Mouse (Mus musculus): Measurements from ENCODE around the gene Srcap. TPM values are rescaled to one million over a fixed set of nuclear protein-coding genes. Genes with fewer than 3 reads are reported as not detected.
"Not testable (repeated sequence)": the region's sequence is repeated elsewhere in the genome, so short reads cannot be mapped to it uniquely, and the experiment has no call there.

Gene Srcap
- polyA plus RNA-seq, 1 experiment, result 32.2 TPM

- DNase-seq, result peak; percentile 93 to 96
- Histone ChIP-seq H3K4me3 (replicated peaks; ENCODE audit: insufficient read depth, low read depth, low read length) (peak within 1 kb of the TSS; percentile 79), H3K27me3 (ENCODE audit: control insufficient read depth, insufficient read depth, low read length) (no peaks in the 10 kb centered on the region), H3K27ac (ENCODE audit: insufficient read depth, low read length) (peak within 1 kb of the TSS; percentile 92), H3K4me1 (ENCODE audit: control insufficient read depth, insufficient read depth, low read length) (peaks cover 8% of the 10 kb centered on the region; the same call in 1 of the 2 replicates)
- TF ChIP-seq CTCF (IDR thresholded peaks at IDR 0.05; ENCODE audit: borderline replicate concordance, insufficient read depth, low read depth, low read length) (no peak), POLR2A (IDR thresholded peaks at IDR 0.05; ENCODE audit: borderline replicate concordance, insufficient read depth, low read length) (peak; percentile 28; the same call in 1 of the 2 replicates)
- WGBS, result under 1% methylated on average over 62 of the region's 62 CpGs
Measured at GRCm38 (mm10) chr7:127478635-127479317, 33.0 kb upstream of the Srcap start, which contains the start of gene Fbrs. Fbrs (plus strand) TSS chr7:127479199.

DNA sequence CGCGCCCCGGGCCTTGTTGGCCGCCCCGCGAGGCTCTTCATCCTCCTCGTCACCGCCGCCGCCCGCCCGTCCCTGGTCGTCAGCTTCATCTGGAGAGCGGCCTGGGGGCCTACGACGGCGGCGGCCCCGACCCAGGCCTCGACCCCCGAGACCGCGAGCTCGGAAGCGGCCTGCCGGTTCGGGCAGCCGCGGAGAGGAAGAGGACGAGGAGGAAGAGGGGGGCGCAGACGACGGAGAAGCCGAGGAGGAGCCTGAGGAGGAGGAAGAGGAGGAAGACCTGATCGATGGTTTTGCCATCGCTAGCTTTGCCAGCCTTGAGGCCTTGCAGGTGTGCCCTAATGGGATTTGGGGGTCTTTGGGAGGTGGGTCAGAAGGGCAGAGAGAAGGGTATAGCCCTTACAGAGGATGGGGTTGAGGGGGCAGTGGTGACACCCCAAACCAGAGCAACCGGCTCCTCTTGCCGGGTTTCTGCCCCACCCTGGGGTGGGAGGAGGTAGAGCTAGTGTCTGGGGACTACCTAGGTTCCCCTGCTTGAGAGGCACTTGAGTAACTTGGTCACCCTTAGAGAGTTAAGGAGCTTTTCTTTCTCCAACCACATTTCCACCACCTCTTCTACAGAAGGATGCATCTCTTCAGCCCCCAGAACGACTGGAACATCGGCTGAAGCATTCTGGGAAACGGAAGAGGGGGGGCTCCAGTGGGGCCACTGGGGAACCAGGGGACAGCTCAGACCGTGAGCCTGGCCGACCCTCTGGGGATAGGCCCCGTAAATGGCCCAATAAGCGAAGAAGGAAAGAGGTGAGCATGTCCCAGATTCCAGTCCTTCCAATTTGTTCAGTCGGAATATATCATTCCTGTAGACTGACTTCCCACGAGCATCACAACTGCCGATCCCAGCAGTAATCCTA, 32.2 kb upstream of the Srcap start:
- TF ChIP-seq CTCF (IDR thresholded peaks at IDR 0.05; ENCODE audit: borderline replicate concordance, insufficient read depth, low read depth, low read length), result no peak
- TF ChIP-seq POLR2A (IDR thresholded peaks at IDR 0.05; ENCODE audit: borderline replicate concordance, insufficient read depth, low read length), result 0 out of 2 replicates have a peak, but pooled peaks have one; percentile 9
- peak; percentile 31 to 54 for DNase-seq
- Histone ChIP-seq H3K27ac (ENCODE audit: insufficient read depth, low read length) (peak overlapping the region; percentile 92), H3K4me3 (replicated peaks; ENCODE audit: insufficient read depth, low read depth, low read length) (peak overlapping the region; percentile 79), H3K27me3 (ENCODE audit: control insufficient read depth, insufficient read depth, low read length) (no peaks in the 10 kb centered on the region), H3K4me1 (ENCODE audit: control insufficient read depth, insufficient read depth, low read length) (peaks cover 14% of the 10 kb centered on the region)
- 1% methylated on average over 47 of the region's 48 CpGs for WGBS

DNA sequence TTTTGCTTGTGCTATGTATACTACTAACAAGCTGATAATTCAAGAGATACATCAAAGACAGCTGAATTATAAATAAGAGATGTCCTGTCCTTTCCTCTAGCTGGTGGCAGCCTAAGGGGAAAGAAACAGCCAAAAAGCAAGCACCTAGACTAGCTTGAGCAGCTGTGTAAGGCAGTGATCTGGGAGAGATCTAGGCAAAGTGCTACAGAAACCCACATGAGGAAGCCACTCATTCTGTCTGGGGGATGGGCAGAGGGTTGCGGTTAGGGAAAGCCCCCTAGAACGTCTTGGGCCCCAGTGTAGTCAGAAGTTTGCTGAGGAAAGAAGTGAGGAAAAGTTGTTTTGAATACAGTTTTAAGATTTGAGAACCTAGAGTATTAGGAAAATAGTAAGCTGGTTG, 31.5 kb upstream of the Srcap start:
- 49% methylated on average over 2 of the region's 2 CpGs for WGBS
- H3K27me3 ChIP-seq (ENCODE audit: control insufficient read depth, insufficient read depth, low read length), result no peaks in the 10 kb centered on the region
- 0 out of 2 replicates have a peak overlapping the region, but pooled peaks have one; percentile 92 for H3K27ac ChIP-seq (ENCODE audit: insufficient read depth, low read length)
- TF ChIP-seq CTCF (IDR thresholded peaks at IDR 0.05; ENCODE audit: borderline replicate concordance, insufficient read depth, low read depth, low read length), result no peak
- no peak for TF ChIP-seq POLR2A (IDR thresholded peaks at IDR 0.05; ENCODE audit: borderline replicate concordance, insufficient read depth, low read length)
- no peak overlapping the region for H3K4me3 ChIP-seq (replicated peaks; ENCODE audit: insufficient read depth, low read depth, low read length)
- H3K4me1 ChIP-seq (ENCODE audit: control insufficient read depth, insufficient read depth, low read length), result peaks cover 21% of the 10 kb centered on the region
- DNase-seq, result no peak

DNA sequence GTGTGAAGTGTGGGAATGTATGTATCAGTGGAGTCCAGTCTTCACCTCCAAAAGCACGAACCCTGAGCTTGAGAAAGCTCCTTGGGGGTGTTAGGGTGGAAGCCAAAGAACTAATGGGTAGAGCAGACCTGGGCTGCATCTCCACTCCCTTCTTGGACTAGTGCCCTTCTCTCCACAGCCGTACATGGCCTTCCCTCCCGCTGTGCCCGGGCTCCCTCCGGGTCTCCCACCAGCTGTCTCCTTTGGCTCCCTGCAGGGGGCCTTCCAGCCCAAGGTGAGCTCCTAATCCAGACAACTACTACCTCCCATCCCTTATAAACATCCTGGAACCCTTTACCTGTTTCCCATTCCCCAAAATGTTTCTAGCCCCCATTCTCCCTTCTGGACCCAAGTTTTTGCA, 26.4 kb upstream of the Srcap start:
- Histone ChIP-seq H3K4me1 (ENCODE audit: control insufficient read depth, insufficient read depth, low read length) (peaks cover 23% of the 10 kb centered on the region), H3K27ac (ENCODE audit: insufficient read depth, low read length) (0 out of 2 replicates have a peak overlapping the region, but pooled peaks have one; percentile 39), H3K4me3 (replicated peaks; ENCODE audit: insufficient read depth, low read depth, low read length) (no peak overlapping the region), H3K27me3 (ENCODE audit: control insufficient read depth, insufficient read depth, low read length) (no peaks in the 10 kb centered on the region)
- 9% methylated on average over 5 of the region's 5 CpGs for WGBS
- TF ChIP-seq CTCF (IDR thresholded peaks at IDR 0.05; ENCODE audit: borderline replicate concordance, insufficient read depth, low read depth, low read length), result no peak
- TF ChIP-seq POLR2A (IDR thresholded peaks at IDR 0.05; ENCODE audit: borderline replicate concordance, insufficient read depth, low read length), result no peak
- DNase-seq, result peak; percentile 62 to 67

- H3K27ac ChIP-seq (ENCODE audit: insufficient read depth, low read length); H3K27me3 ChIP-seq (ENCODE audit: control insufficient read depth, insufficient read depth, low read length); H3K4me3 ChIP-seq (replicated peaks; ENCODE audit: insufficient read depth, low read depth, low read length); DNase-seq: not testable (repeated sequence)
- peaks cover 16% of the 10 kb centered on the region for H3K4me1 ChIP-seq (ENCODE audit: control insufficient read depth, insufficient read depth, low read length)
- WGBS, result 66% methylated on average over 5 of the region's 5 CpGs
Measured at GRCm38 (mm10) chr7:127488364-127488763, 23.4 kb upstream of the Srcap start.

DNA sequence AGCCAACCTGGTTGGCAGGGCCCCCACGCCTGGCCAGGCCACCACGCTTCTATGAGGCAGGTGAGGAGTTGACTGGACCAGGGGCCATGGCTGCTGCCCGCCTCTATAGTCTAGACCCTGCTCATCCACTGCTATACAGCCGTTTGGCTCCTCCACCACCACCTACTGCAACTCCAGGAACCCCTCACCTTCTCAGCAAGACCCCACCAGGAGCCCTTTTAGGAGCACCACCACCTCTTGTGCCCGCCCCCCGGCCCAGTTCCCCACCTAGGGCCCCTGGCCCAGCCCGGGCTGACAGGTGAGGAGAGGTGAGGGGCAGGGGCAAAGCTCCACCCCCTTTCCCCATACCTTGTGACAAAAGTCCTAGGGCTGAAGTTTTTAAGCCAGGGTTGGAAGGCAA, 21.8 kb upstream of the Srcap start:
- no peak for DNase-seq
- WGBS, result 89% methylated on average over 7 of the region's 7 CpGs
- TF ChIP-seq POLR2A (IDR thresholded peaks at IDR 0.05; ENCODE audit: borderline replicate concordance, insufficient read depth, low read length) (no peak), CTCF (IDR thresholded peaks at IDR 0.05; ENCODE audit: borderline replicate concordance, insufficient read depth, low read depth, low read length) (no peak)
- no peak overlapping the region for H3K27ac ChIP-seq (ENCODE audit: insufficient read depth, low read length)
- H3K4me3 ChIP-seq (replicated peaks; ENCODE audit: insufficient read depth, low read depth, low read length), result no peak overlapping the region
- H3K4me1 ChIP-seq (ENCODE audit: control insufficient read depth, insufficient read depth, low read length), result peaks cover 6% of the 10 kb centered on the region
- no peaks in the 10 kb centered on the region for H3K27me3 ChIP-seq (ENCODE audit: control insufficient read depth, insufficient read depth, low read length)

- Histone ChIP-seq H3K27me3 (ENCODE audit: control insufficient read depth, insufficient read depth, low read length) (no peaks in the 10 kb centered on the region), H3K4me3 (replicated peaks; ENCODE audit: insufficient read depth, low read depth, low read length) (no peak overlapping the region), H3K27ac (ENCODE audit: insufficient read depth, low read length) (no peak overlapping the region), H3K4me1 (ENCODE audit: control insufficient read depth, insufficient read depth, low read length) (no peaks in the 10 kb centered on the region)
- no peak for DNase-seq
- TF ChIP-seq POLR2A (IDR thresholded peaks at IDR 0.05; ENCODE audit: borderline replicate concordance, insufficient read depth, low read length) (no peak), CTCF (IDR thresholded peaks at IDR 0.05; ENCODE audit: borderline replicate concordance, insufficient read depth, low read depth, low read length) (no peak)
- 85% methylated on average over 3 of the region's 3 CpGs for WGBS
Measured at GRCm38 (mm10) chr7:127491846-127492245, 19.9 kb upstream of the Srcap start.

Data from cerebellum, adult 2 months (tissue).